Mouse (Mus musculus): Measurements from ENCODE around the gene Gm10378. TPM values are rescaled to one million over a fixed set of nuclear protein-coding genes. Genes with fewer than 3 reads are reported as not detected.
"Not testable (repeated sequence)": the region's sequence is repeated elsewhere in the genome, so short reads cannot be mapped to it uniquely, and the experiment has no call there.

The Gm10378 gene
- polyA plus RNA-seq (2012; ENCODE audit: insufficient read depth, insufficient read length, missing spikeins): not detected in 2 replicates

DNA sequence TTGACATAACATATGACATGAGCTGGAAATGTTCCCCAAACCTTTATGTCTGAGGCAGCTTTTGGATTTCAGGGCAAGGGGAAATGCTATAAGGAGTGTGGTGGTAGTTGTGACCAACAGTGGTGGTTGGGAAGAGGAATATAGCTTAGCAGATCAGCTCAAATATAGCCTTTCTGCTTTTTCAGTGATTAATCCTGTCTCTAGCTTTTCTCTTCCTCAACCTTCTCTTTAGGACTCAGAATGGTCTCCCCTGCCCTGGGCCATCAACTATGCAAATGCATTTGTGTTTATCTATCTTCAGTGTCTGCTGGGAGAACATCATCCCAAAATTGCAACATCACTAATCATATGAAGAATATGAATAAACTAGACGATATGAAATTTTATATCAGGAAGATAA, at the start of gene Gm10378:
Gene Gm10378, plus strand, starts transcription at position 301 of the 400 bp plus-strand sequence.
- not testable (repeated sequence) for H3K4me1 ChIP-seq (ENCODE audit: control insufficient read depth, insufficient read depth, insufficient read length, low read length); H3K4me3 ChIP-seq (ENCODE audit: insufficient read depth, low read depth, low read length); H3K27ac ChIP-seq (replicated peaks; ENCODE audit: low read depth, low read length)

DNA sequence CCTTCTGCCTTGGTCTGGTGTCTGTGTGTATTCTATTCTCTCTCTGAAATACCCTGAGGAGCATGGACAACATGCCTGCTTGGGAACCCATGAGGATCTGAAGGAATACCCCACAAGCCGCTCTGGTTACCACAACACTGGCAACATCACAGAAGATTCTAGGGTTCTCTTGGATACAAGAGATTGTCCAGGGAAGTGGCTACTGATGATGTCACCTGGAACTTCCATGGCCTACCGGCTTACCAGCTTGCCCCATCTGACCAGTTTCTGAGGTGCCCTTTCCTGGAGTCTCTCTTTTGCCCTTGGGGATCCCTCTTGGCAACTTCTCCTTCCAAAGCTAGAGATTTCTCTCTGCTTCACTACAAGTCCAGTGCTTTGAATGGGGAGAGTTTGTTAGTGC, 13.9 kb upstream of the Gm10378 start, which contains the start of gene Gm3633:
Gene Gm3633, minus strand, starts transcription at position 101 of the 400 bp plus-strand sequence.
- not testable (repeated sequence) for H3K4me3 ChIP-seq (ENCODE audit: insufficient read depth, low read depth, low read length); H3K27ac ChIP-seq (replicated peaks; ENCODE audit: low read depth, low read length); H3K4me1 ChIP-seq (ENCODE audit: control insufficient read depth, insufficient read depth, insufficient read length, low read length)

Other genes with a start within 250 kb of the Gm10378 start
- not detected in 2 replicates for gene Gm8005, start 216.3 kb upstream of the Gm10378 start, polyA plus RNA-seq (2012; ENCODE audit: insufficient read depth, insufficient read length, missing spikeins)
- gene Gm8011, start 192.1 kb upstream of the Gm10378 start, polyA plus RNA-seq (2012; ENCODE audit: insufficient read depth, insufficient read length, missing spikeins): not detected in 2 replicates
- not detected in 2 replicates for gene Gm8020, start 153.6 kb upstream of the Gm10378 start, polyA plus RNA-seq (2012; ENCODE audit: insufficient read depth, insufficient read length, missing spikeins)
- gene Gm8024, start 131.7 kb upstream of the Gm10378 start, polyA plus RNA-seq (2012; ENCODE audit: insufficient read depth, insufficient read length, missing spikeins): not detected in 2 replicates
- gene Gm17124, start 56.1 kb upstream of the Gm10378 start, polyA plus RNA-seq (2012; ENCODE audit: insufficient read depth, insufficient read length, missing spikeins): not detected in 2 replicates
- not detected in 2 replicates for gene Gm3633, start 14.0 kb upstream of the Gm10378 start, polyA plus RNA-seq (2012; ENCODE audit: insufficient read depth, insufficient read length, missing spikeins)
- gene Gm3015, start 112.9 kb downstream of the Gm10378 start, polyA plus RNA-seq (2012; ENCODE audit: insufficient read depth, insufficient read length, missing spikeins): not detected in 2 replicates
- gene Gm10377, start 142.0 kb downstream of the Gm10378 start, polyA plus RNA-seq (2012; ENCODE audit: insufficient read depth, insufficient read length, missing spikeins): not detected in 2 replicates
- gene Gm21977, start 197.5 kb downstream of the Gm10378 start, polyA plus RNA-seq (2012; ENCODE audit: insufficient read depth, insufficient read length, missing spikeins): not detected in 2 replicates